Mouse (Mus musculus) lung, postnatal 0 days (tissue): ENCODE measurements around the gene Iqgap1.

Source experiments
- CTCF ChIP-seq: IDR thresholded peaks from 2 replicates; pipeline ENCODE4 v1.5.1; 2016; ENCODE audit warnings: antibody characterized with exemption, mild to moderate bottlenecking
- EP300 ChIP-seq: IDR thresholded peaks from 2 replicates; pipeline ENCODE4 v1.6.1; 2016; ENCODE audit warnings: antibody characterized with exemption, mild to moderate bottlenecking, control low read depth

- no peak for TF ChIP-seq CTCF
- TF ChIP-seq EP300, result no peak
These were observed 18.3 kb upstream of the Iqgap1 start for GRCm38 (mm10) chr7:80843910-80844640.
